Mouse (Mus musculus) layer of hippocampus, adult 2 months (tissue): ENCODE results near the gene Pak1. TPM values are rescaled to one million over a fixed set of nuclear protein-coding genes. Genes with fewer than 3 reads are reported as not detected.

Experiments
- DNase-seq, 2 experiments: peaks; one replicate each; pipeline ENCODE4 v3.0.0; 2022; ENCODE audit warnings: low spot score in 2 of 2
- H3K27ac ChIP-seq: fragments of 200-600 bp; 2 replicates; pipeline ENCODE4 v1.8.1; 2022
- H3K4me3 ChIP-seq: fragments of 200-600 bp; 2 replicates; pipeline ENCODE4 v1.8.1; 2022; ENCODE audit warnings: mild to moderate bottlenecking
- CTCF ChIP-seq: fragments of 200-600 bp; conservative IDR thresholded peaks from 2 replicates; pipeline ENCODE4 v1.8.1; 2022; ENCODE audit warnings: antibody characterized with exemption, mild to moderate bottlenecking, moderate library complexity
- long read RNA-seq, 2 experiments: library from polyadenylated mRNA; stranded (forward); transcript quantifications; one replicate each; pipeline ENCODE4 v2.0.0; 2021; ENCODE audit warnings: borderline mapping rate in 2 of 2
- total RNA-seq, 2 experiments: library from RNA; stranded (reverse); gene quantifications; 2 replicates each; pipeline ENCODE4 v1.2.3; 2021

Pak1 gene
- total RNA-seq = 100 to 1,000 TPM; 209 to 219 TPM
- long read RNA-seq, experiment 1, transcript Pak1-205 (15 exons, 2,794 nt) = minor isoform, 10 of 210 reads
- long read RNA-seq, experiment 1, transcript Pak1-201 (15 exons, 3,065 nt) = major isoform, 115 of 210 reads
- long read RNA-seq, experiment 1, partial matches to known transcripts = 31 of 210 reads
- long read RNA-seq, experiment 1, other reads (novel, unspliced or antisense) = 54 of 210 reads
- long read RNA-seq, experiment 2, transcript Pak1-201 (15 exons, 3,065 nt) = major isoform, 176 of 293 reads
- long read RNA-seq, experiment 2, transcript Pak1-205 (15 exons, 2,794 nt) = minor isoform, 16 of 293 reads
- long read RNA-seq, experiment 2, partial matches to known transcripts = 30 of 293 reads
- long read RNA-seq, experiment 2, other reads (novel, unspliced or antisense) = 71 of 293 reads

DNA sequence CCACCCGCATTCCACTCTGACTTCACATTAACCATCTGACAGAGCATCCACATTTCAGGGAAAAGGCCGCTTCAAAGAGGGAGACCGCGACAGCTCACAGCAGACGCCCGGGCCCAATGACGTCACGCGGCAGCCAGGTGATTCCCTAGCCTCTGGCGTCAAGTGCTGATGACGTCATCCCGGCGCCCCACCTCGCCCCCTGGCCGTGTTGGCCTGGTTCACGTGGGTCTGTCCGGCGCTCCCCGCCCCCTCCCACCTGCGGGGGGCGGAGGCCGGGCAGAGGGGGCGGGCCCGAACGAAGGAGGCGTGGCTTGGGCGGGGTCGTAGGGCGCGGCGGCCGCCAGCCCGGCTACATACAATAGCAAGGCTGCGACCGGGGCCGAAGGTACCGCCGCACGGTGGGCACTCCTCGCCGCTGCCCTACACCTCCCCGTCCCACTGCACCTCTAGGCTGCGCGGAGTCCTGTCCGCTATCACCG lies at the start of gene Pak1:
Gene Pak1 (plus strand): TSS at position 352 of the 479 bp plus-strand sequence.
- peak; percentile 74 to 75 for DNase-seq
- peak within 1 kb of the TSS; percentile 71 for H3K27ac ChIP-seq
- H3K4me3 ChIP-seq = peak within 1 kb of the TSS; percentile 87
- TF ChIP-seq CTCF = no peak

- no peak for DNase-seq
- H3K27ac ChIP-seq = no peak overlapping the region
- TF ChIP-seq CTCF = no peak
- no peak overlapping the region for H3K4me3 ChIP-seq
Measured at GRCm38 (mm10) chr7:97740948-97741347, 47.4 kb upstream of the Pak1 start.

DNA sequence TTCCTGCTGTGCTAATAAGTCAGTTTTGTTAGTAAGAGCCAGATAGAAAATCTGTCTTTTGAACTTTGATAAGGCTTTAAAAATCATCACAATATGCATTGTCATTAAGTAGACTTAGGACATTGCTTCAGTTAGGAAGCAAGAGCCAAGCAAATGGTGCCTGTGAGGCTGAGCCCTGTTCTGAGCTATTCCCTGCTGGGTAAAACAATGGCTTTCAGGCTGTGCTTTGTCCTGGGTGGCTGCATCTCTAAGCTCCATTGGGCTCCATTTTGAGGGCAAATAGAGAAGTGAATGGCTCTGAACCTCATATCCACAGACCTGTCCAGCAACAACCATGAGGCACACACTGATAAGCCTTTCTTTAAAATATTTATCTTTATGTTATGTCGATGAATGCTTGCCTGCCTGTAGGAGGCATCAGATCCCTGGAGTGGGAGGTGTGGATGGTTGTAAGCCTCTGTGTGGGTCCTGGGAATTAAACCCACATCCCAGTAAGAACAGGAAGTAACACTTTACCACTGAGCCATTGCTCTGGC lies 46.5 kb upstream of the Pak1 start:
- H3K4me3 ChIP-seq = no peak overlapping the region
- no peak overlapping the region for H3K27ac ChIP-seq
- no peak for TF ChIP-seq CTCF
- DNase-seq = no peak

DNA sequence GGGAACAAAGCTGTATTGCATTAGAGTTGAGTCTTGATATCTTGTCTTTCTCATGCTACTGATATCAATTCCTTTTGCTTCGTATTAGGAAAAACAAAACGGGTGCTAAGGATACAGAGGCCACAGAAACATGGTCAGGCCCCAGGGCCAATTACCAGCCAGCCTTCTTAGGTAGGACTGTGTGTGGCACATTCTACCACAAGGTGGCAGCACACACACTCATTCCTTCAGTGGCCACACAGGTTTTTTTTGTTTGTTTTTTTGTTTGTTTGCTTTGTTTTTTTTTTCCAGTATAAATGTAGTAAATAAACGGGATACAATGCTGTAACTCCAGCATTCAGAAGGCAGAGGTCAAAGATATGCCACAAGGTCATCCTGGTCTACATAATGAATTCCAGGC lies 43.0 kb upstream of the Pak1 start:
- no peak overlapping the region for H3K27ac ChIP-seq
- TF ChIP-seq CTCF = peak; percentile 98
- peak in 1 of 2 experiments; percentile 66 for DNase-seq
- H3K4me3 ChIP-seq = no peak overlapping the region

- Histone ChIP-seq H3K4me3 (no peak overlapping the region), H3K27ac (no peak overlapping the region)
- TF ChIP-seq CTCF = no peak
- DNase-seq = no peak
Measured at GRCm38 (mm10) chr7:97747176-97747707, 41.1 kb upstream of the Pak1 start.

- DNase-seq = peak; percentile 77 to 86
- TF ChIP-seq CTCF = peak; percentile 95
- H3K4me3 ChIP-seq = peak overlapping the region; percentile 23; the same call in 1 of the 2 replicates
- peak overlapping the region; percentile 85 for H3K27ac ChIP-seq
Measured at GRCm38 (mm10) chr7:97747787-97748497, 40.4 kb upstream of the Pak1 start.

DNA sequence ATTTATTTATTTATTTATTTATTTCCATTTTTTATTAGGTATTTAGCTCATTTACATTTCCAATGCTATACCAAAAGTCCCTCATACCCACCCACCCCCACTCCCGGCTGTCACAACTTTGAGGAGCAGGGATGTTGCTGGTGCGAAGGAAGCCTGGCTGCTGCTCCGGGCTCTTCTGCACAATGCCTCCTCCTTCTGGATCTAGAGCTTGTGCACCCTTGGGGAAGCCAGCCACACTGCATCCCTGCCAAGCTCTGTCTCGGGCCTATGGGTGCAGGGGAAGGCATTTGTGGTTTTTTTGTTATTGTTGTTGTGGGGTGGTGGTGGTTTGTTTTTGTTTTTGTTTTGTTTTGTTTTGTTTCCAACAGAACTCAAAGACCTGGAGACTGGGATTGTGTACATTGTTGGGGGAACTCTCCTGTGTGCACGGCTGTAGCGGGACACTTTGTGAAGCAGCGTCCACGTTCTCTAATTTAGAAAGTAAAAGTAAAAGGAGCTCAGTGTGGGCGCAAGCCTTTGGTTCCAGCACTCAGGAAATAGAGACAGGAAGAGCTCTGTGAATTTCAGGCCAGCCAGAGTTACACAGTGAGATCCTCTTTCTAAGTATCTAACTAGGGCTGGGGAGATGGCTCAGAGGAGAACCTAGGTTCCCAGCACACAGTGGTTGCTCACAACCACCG lies 39.7 kb upstream of the Pak1 start:
- no peak for TF ChIP-seq CTCF
- Histone ChIP-seq H3K27ac (peak overlapping the region; percentile 85), H3K4me3 (peak overlapping the region; percentile 33)
- no peak for DNase-seq

- peak overlapping the region; percentile 85 for H3K27ac ChIP-seq
- DNase-seq = no peak
- no peak for TF ChIP-seq CTCF
- H3K4me3 ChIP-seq = peak overlapping the region; percentile 33
Measured at GRCm38 (mm10) chr7:97749207-97750190, 38.8 kb upstream of the Pak1 start.

DNA sequence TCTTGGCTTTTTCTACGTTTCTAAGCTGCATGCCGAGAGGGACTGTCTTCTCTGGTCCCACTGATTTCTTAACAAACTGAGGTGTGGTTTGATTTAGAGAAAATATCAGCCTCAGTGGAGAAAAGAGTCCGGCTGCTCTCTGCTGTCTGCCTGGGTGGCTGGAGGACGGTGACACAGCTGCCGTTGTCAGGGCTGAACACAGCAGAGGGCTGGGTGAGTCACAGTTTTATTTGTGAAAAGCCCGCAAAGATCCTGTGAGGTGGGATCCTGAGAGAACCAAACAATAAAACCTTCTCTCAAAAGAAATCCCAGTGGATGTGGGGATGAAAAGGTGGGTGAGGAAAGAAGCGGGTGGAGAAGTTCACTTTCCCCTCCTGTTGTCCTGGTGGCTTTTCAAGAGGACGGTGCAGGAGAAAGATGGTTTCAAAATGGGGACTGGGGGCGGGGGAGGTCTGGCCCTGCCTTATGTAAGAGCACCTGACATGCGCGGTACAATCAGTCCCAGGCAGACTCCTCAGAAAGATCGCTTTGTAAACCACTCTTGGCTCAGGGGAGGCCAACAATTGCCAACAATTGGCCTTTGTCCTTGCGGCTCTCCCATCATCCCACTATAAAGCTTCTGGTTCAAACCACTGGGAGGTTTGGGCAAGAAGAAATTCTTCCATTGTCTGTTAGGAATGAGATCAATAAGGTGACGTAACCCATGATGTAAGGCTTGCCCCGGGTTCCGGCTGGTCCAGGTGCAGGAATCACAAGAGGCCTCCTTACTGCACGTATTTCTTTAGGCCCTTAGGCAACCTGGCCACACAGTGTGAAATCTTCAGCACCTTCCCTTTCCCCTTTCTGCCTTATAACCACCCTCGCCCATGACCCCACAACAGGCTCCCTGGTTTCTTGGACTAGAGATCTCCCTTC lies 31.1 kb upstream of the Pak1 start:
- peak; percentile 42 to 66 for DNase-seq
- no peak for TF ChIP-seq CTCF
- peak overlapping the region; percentile 88 for H3K27ac ChIP-seq
- 0 out of 2 replicates have a peak overlapping the region, but pooled peaks have one; percentile 1 for H3K4me3 ChIP-seq

GRCm38 (mm10) chr7:97764591-97764990 lies 23.8 kb upstream of the Pak1 start:
- no peak for DNase-seq
- Histone ChIP-seq H3K27ac (0 out of 2 replicates have a peak overlapping the region, but pooled peaks have one; percentile 1), H3K4me3 (no peak overlapping the region)
- TF ChIP-seq CTCF = no peak
